Mouse (Mus musculus) testis, adult 2 months (tissue): ENCODE results near the gene Cep164. TPM values are rescaled to one million over a fixed set of nuclear protein-coding genes. Genes with fewer than 3 reads are reported as not detected.
A peak's percentile ranks its signal among the peaks of the same experiment; 100 is the strongest.

Experiments used
- H3K27ac ChIP-seq: fragments of 200-500 bp; 2 replicates; pipeline ENCODE4 v1.5.1; 2012; ENCODE audit warnings: low read depth, low read length; ENCODE audit not compliant: control insufficient read depth, insufficient read depth
- H3K27me3 ChIP-seq: fragments of 200-500 bp; 2 replicates; pipeline ENCODE4 v1.6.1; 2012; ENCODE audit warnings: mild to moderate bottlenecking, low read length, moderate library complexity; ENCODE audit not compliant: control insufficient read depth, insufficient read depth
- H3K36me3 ChIP-seq: fragments of 200-500 bp; 2 replicates; pipeline ENCODE4 v1.6.1; 2012; ENCODE audit warnings: mild to moderate bottlenecking, low read length; ENCODE audit not compliant: control insufficient read depth, insufficient read depth
- H3K4me1 ChIP-seq: fragments of 200-500 bp; 2 replicates; pipeline ENCODE4 v1.6.1; 2012; ENCODE audit warnings: low read length; ENCODE audit not compliant: control insufficient read depth, insufficient read depth
- H3K4me3 ChIP-seq: fragments of 200-500 bp; 2 replicates; pipeline ENCODE4 v1.5.1; 2012; ENCODE audit warnings: low read depth, mild to moderate bottlenecking, low read length, moderate library complexity, mixed read lengths; ENCODE audit not compliant: control insufficient read depth
- CTCF ChIP-seq: fragments of 200-500 bp; IDR thresholded peaks from 2 replicates; pipeline ENCODE4 v1.5.1; 2012; ENCODE audit warnings: low read depth, mild to moderate bottlenecking, inconsistent platforms, low read length, moderate library complexity; ENCODE audit not compliant: control insufficient read depth, insufficient read depth, insufficient replicate concordance
- POLR2A ChIP-seq: fragments of 200-500 bp; IDR thresholded peaks from 2 replicates; pipeline ENCODE4 v1.6.1; 2012; ENCODE audit warnings: low read depth, mild to moderate bottlenecking, inconsistent platforms, low read length, moderate library complexity; ENCODE audit not compliant: control insufficient read depth
- polyA plus RNA-seq: library from polyadenylated mRNA; depleted of rRNA; stranded (reverse); fragments of >200 nt; gene quantifications from 2 replicates; pipeline ENCODE4 v1.2.3, GENCODE M21; 2012; rRNA removed

Cep164 gene
- 64.5 and 69.5 TPM in 2 replicates for polyA plus RNA-seq

- Histone ChIP-seq H3K27ac (peak within 1 kb of the TSS; percentile 80), H3K4me1 (peaks cover 11% of the 10 kb centered on the region), H3K27me3 (no peaks in the 10 kb centered on the region), H3K36me3 (no peaks in the 10 kb centered on the region), H3K4me3 (peak within 1 kb of the TSS; percentile 96)
- peak; percentile 61; the same call in 1 of the 2 replicates for TF ChIP-seq POLR2A
- TF ChIP-seq CTCF, result no peak
Measured at GRCm38 (mm10) chr9:45828291-45828963, at the start of gene Cep164. Cep164 (minus strand) TSS chr9:45828691.

- Histone ChIP-seq H3K4me3 (no peak overlapping the region), H3K36me3 (no peaks in the 10 kb centered on the region), H3K4me1 (no peaks in the 10 kb centered on the region), H3K27ac (no peak overlapping the region), H3K27me3 (no peaks in the 10 kb centered on the region)
- TF ChIP-seq CTCF, result no peak
- no peak for TF ChIP-seq POLR2A
Measured at GRCm38 (mm10) chr9:45877928-45878327, 49.4 kb upstream of the Cep164 start.

- Histone ChIP-seq H3K4me1 (no peaks in the 10 kb centered on the region), H3K36me3 (peaks cover 1% of the 10 kb centered on the region; the same call in 1 of the 2 replicates), H3K4me3 (no peak overlapping the region), H3K27ac (no peak overlapping the region), H3K27me3 (no peaks in the 10 kb centered on the region)
- TF ChIP-seq POLR2A (no peak), CTCF (no peak)
Measured at GRCm38 (mm10) chr9:45870265-45870664, 41.8 kb upstream of the Cep164 start.

GRCm38 (mm10) chr9:45869181-45869580 lies 40.7 kb upstream of the Cep164 start:
- no peak overlapping the region for H3K4me3 ChIP-seq
- H3K36me3 ChIP-seq, result peaks cover 1% of the 10 kb centered on the region; the same call in 1 of the 2 replicates
- TF ChIP-seq CTCF (no peak), POLR2A (no peak)
- H3K27ac ChIP-seq, result no peak overlapping the region
- H3K27me3 ChIP-seq, result no peaks in the 10 kb centered on the region
- no peaks in the 10 kb centered on the region for H3K4me1 ChIP-seq

GRCm38 (mm10) chr9:45861813-45862212 lies 33.3 kb upstream of the Cep164 start:
- no peak for TF ChIP-seq POLR2A
- TF ChIP-seq CTCF, result no peak
- H3K36me3 ChIP-seq, result no peaks in the 10 kb centered on the region; the same call in 1 of the 2 replicates

GRCm38 (mm10) chr9:45859364-45859763 lies 30.9 kb upstream of the Cep164 start:
- TF ChIP-seq CTCF (no peak), POLR2A (no peak)
- H3K27me3 ChIP-seq, result no peaks in the 10 kb centered on the region
- H3K4me3 ChIP-seq, result no peak overlapping the region
- H3K27ac ChIP-seq, result no peak overlapping the region
- H3K4me1 ChIP-seq, result no peaks in the 10 kb centered on the region
- no peaks in the 10 kb centered on the region for H3K36me3 ChIP-seq

More at GRCm38 (mm10) chr9:45861813-45862212, 33.3 kb upstream of the Cep164 start:
- no peak overlapping the region for H3K27ac ChIP-seq
- no peak overlapping the region for H3K4me3 ChIP-seq
- no peaks in the 10 kb centered on the region for H3K27me3 ChIP-seq
- H3K4me1 ChIP-seq, result no peaks in the 10 kb centered on the region

GRCm38 (mm10) chr9:45854136-45854535 lies 25.6 kb upstream of the Cep164 start:
- Histone ChIP-seq H3K27ac (no peak overlapping the region), H3K4me3 (no peak overlapping the region), H3K27me3 (no peaks in the 10 kb centered on the region), H3K36me3 (no peaks in the 10 kb centered on the region), H3K4me1 (no peaks in the 10 kb centered on the region)
- TF ChIP-seq CTCF, result no peak
- no peak for TF ChIP-seq POLR2A
